Mouse (Mus musculus): ENCODE measurements at regions not wholly inside any gene's neighbourhood (a gene's known extent, or its start where the extent isn't known, plus 50 kb on each side); places are given as distances from the start of the nearest gene placed in this dataset.

- DNase-seq (ENCODE audit: low spot score in 2 of 2) = no peak
Measured at GRCm38 (mm10) chr3:50813760-50814400, 370.5 kb upstream of the Slc7a11 start.

- no peak for DNase-seq (ENCODE audit: low spot score in 2 of 2)
Measured at GRCm38 (mm10) chr3:50815716-50816115, 372.3 kb upstream of the Slc7a11 start.

- no peak for DNase-seq (ENCODE audit: low spot score in 2 of 2)
Measured at GRCm38 (mm10) chr3:50816479-50816878, 373.1 kb upstream of the Slc7a11 start.

GRCm38 (mm10) chr3:50817361-50817760 lies 373.9 kb upstream of the Slc7a11 start:
- DNase-seq (ENCODE audit: low spot score in 2 of 2) = no peak

- no peak for DNase-seq (ENCODE audit: low spot score in 2 of 2)
Measured at GRCm38 (mm10) chr3:50820776-50821175, 377.4 kb upstream of the Slc7a11 start.

- DNase-seq (ENCODE audit: low spot score in 2 of 2) = no peak
Measured at GRCm38 (mm10) chr3:50825534-50826423, 382.4 kb upstream of the Slc7a11 start.

GRCm38 (mm10) chr3:50826424-50826819 lies 383.0 kb upstream of the Slc7a11 start:
- no peak for DNase-seq (ENCODE audit: low spot score in 2 of 2)

GRCm38 (mm10) chr3:50829211-50829610 lies 385.8 kb upstream of the Slc7a11 start:
- DNase-seq (ENCODE audit: low spot score in 2 of 2) = no peak

- DNase-seq (ENCODE audit: low spot score in 2 of 2) = no peak
Measured at GRCm38 (mm10) chr3:50830446-50830845, 387.0 kb upstream of the Slc7a11 start.

GRCm38 (mm10) chr3:50830926-50831325 lies 387.5 kb upstream of the Slc7a11 start:
- DNase-seq (ENCODE audit: low spot score in 2 of 2) = no peak

GRCm38 (mm10) chr3:50842216-50842615 lies 382.0 kb upstream of the Noct start:
- DNase-seq (ENCODE audit: low spot score in 2 of 2) = no peak

GRCm38 (mm10) chr3:50844835-50845301 lies 379.4 kb upstream of the Noct start:
- DNase-seq (ENCODE audit: low spot score in 2 of 2) = no peak

GRCm38 (mm10) chr3:50845311-50845710 lies 378.9 kb upstream of the Noct start:
- DNase-seq (ENCODE audit: low spot score in 2 of 2) = no peak

GRCm38 (mm10) chr3:50848528-50848927 lies 375.7 kb upstream of the Noct start:
- no peak for DNase-seq (ENCODE audit: low spot score in 2 of 2)

GRCm38 (mm10) chr3:50851083-50851637 lies 373.1 kb upstream of the Noct start:
- DNase-seq (ENCODE audit: low spot score in 2 of 2) = no peak

- no peak for DNase-seq (ENCODE audit: low spot score in 2 of 2)
Measured at GRCm38 (mm10) chr3:50867105-50867504, 357.1 kb upstream of the Noct start.

GRCm38 (mm10) chr3:50869211-50869610 lies 355.0 kb upstream of the Noct start:
- no peak for DNase-seq (ENCODE audit: low spot score in 2 of 2)

- DNase-seq (ENCODE audit: low spot score in 2 of 2) = no peak
Measured at GRCm38 (mm10) chr3:50879050-50879449, 345.2 kb upstream of the Noct start.

GRCm38 (mm10) chr3:50879595-50879994 lies 344.7 kb upstream of the Noct start:
- no peak for DNase-seq (ENCODE audit: low spot score in 2 of 2)

GRCm38 (mm10) chr3:50881437-50882248 lies 342.6 kb upstream of the Noct start:
- no peak for DNase-seq (ENCODE audit: low spot score in 2 of 2)

- DNase-seq (ENCODE audit: low spot score in 2 of 2) = no peak
Measured at GRCm38 (mm10) chr3:50882249-50882733, 342.0 kb upstream of the Noct start.

- no peak for DNase-seq (ENCODE audit: low spot score in 2 of 2)
Measured at GRCm38 (mm10) chr3:50886336-50886735, 337.9 kb upstream of the Noct start.
